Mouse (Mus musculus) right cerebral cortex, adult 2 months (tissue): Measurements from ENCODE around the gene Mmp28.

ENCODE experiments used
- DNase-seq, 2 experiments: peaks; one replicate each; pipeline ENCODE4 v3.0.0; 2021 to 2022; ENCODE audit warnings: low spot score in 2 of 2

Gene Mmp28

DNA sequence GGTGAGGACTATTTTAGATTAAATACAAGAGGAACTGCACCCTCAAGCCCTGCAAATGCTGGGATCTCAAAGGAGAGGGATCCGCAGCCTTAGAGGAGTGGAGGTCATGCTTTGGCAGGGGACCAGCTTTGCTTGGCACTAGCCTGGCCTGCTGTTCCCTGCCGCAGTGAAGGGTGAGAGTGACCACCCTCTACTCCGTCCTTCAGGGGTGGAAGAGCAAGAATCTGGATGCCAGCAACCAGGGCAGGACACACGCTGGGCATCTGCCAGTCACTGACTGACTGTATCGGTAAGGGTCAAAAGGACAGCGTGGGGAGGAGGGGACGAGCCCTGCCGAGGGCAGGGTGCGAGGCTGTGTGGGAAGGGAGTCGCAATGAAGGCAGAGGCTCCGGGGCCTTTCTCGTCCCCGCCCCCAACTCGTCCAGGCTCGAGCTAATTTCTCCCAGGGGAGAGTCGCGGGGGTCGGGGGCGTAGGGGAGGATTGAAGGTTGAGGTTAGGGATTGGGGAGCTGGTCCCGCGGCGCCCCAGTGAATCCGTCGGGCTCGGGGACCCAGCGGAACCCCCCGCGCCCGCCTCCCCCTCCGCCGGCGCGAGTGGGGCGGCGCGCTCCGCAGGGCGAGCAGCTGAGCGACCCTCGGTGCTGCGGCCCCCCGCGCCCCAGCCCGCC is 53.6 kb downstream of the Mmp28 start, which contains the start of gene Rasl10b:
Gene Rasl10b, plus strand, starts transcription at position 51 of the 668 bp plus-strand sequence.
- no peak for DNase-seq

DNA sequence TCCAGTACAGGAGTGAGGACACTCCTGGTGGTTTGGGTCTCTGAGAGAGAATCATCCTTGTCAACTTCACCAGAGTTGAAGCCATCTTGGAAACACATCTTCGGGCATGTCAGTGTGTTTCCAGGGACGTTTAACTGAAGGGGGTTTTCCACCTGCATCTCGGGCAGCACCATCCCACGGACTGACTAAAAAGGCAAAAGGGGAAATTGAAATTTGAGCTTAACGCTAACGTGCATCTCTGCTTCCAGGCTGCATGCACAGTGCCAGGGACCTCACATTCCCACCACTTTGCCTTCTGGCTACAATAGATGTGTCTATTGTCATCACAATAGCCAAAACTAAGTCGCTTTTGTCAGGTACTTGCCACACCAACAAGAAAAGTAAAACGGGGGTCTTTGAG is 54.6 kb downstream of the Mmp28 start:
- no peak for DNase-seq

DNA sequence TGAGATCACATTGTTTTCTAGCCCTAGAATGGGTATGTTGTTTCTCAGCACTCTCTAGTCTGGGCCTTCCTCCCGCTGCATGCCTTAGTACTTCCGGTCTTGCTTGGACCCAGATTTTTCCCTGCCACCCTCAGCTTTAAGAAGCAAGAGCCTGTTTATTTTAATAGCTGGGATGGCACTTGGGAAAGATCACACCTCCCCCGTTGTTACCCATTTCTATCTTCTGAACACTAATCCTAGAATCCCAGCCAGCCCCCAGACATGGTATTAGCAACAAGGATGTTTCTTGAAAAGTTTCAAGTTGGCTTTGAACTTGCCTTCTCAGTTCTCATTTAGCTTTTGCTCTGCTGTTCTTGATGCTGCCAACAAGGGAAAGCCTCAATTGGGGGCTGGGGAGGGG is 56.5 kb downstream of the Mmp28 start:
- DNase-seq: no peak

DNA sequence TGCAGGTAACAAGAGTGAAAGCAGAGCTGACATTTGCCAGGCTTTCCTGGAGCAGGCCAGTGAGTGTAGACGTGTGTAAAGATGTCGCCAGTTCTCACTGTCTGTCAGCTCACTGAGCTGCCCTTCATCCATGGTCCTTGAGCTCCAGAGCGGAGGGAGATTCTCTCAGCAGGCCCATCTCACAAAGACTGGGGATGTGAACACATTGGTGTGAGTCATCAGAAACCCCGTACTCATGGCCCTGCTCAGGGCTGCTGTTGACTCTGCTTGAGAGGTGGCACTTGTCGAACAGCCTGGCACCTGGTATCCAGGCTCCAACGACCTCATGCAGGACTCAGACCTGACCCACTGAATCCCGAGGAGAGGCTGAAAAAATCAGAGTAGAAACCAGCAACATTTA is 59.1 kb downstream of the Mmp28 start:
- no peak for DNase-seq

DNA sequence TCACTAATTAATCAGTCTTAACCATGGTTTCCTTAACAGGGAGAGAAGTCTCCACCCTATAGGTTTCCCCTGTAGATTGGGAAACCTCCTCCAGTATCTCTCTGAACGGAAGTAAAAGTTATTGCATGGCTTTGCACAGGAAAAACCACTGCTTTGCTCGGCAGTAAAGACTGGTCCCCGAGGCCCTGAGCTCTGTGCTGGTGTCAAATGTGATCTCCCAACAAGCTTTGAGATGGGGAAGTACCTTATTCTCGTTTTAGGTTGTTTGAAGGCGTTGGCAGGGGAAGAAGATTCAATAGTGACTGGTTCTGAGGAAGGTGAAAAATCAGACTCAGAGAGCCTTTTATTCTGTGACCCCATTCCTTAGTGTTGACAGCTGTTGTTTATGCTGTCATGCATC is 64.1 kb downstream of the Mmp28 start:
- no peak for DNase-seq

DNA sequence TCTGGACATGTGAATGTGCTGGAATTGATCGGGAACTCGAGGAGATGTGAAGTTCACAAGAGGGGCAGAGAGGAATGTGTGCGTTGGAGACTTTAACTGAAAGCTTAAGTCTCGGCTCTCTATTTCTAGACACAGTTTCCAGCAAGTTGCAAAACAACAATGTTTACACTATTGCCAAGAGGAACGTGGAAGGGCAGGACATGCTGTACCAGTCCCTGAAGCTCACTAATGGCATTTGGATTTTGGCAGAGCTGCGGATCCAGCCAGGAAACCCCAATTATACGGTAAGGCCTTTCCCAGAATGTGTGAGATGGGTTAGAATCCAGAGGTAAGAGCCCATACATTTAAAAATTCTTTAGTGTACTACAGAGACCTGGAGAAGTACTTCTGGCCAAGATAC is 65.2 kb downstream of the Mmp28 start:
- no peak for DNase-seq

DNA sequence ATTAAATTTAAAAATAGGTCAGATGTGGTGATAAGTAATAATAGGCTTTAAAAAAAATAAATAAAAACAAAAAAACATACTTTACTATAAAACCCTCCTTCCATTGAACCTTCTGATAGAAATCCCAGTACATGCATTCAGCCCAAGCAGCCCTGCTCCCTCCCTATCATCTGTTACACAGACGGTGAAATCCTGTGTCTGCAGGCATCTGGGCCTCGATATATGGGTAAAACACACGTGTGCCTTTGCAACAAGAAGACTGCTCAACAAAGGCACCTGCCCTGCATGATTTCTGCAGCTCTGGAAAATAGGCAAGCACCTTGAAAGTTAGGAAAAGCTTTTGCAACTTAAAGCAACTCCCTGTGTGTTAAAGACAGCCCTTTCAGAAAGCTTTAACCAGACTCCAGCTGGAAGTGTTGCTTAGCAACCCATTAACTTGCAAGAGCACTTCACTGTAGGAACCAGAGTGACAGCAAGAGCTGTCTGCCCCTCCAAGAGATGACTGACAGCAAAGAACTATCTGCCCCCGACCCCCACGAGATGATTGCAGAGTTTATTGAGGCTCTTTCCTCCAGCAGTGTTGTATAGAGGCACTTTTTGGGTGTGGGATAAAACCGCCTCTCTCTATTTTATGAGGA is 68.0 kb downstream of the Mmp28 start:
- DNase-seq: peak in 1 of 2 experiments; percentile 33

DNA sequence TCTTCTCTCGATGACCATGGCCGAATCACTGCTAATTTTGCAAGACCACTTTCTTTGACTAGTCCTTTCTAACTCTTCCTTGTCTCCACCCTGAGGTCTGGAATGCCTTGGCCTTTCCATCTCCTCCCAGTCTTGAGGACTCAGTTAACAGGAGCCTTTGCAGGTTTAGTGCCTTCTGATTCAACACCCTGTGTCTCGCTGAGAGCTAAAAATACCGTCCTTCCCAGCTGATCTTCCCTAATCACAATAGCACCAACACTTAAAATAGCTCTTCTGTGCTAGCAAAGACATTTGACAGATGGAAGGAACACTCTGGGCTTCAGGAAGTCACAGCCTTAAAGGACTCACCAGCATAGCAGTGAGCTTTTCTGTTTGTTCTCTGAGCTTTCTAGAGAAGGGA is 69.8 kb downstream of the Mmp28 start:
- DNase-seq: peak; percentile 41 to 47
